Mouse (Mus musculus): ENCODE measurements at regions not wholly inside any gene's neighbourhood (a gene's known extent, or its start where the extent isn't known, plus 50 kb on each side); places are given as distances from the start of the nearest gene placed in this dataset.

GRCm38 (mm10) chr8:103441163-103441562, 655.7 kb upstream of the Cdh11 start:
- Histone ChIP-seq H3K27ac (0 out of 2 replicates have a peak overlapping the region, but pooled peaks have one; percentile 23), H3K36me3 (no peaks in the 10 kb centered on the region), H3K4me1 (replicated peaks) (peaks cover 14% of the 10 kb centered on the region), H3K9me3 (no peaks in the 10 kb centered on the region), H3K27me3 (ENCODE audit: insufficient read depth, poor library complexity, severe bottlenecking) (no peaks in the 10 kb centered on the region), H3K4me3 (no peak overlapping the region)
- 69% methylated on average over 5 of the region's 5 CpGs for WGBS
- no peak for DNase-seq (ENCODE audit: low spot score)

- Histone ChIP-seq H3K27ac (peak overlapping the region; percentile 68), H3K36me3 (no peaks in the 10 kb centered on the region), H3K4me3 (no peak overlapping the region), H3K27me3 (ENCODE audit: insufficient read depth, poor library complexity, severe bottlenecking) (no peaks in the 10 kb centered on the region), H3K9me3 (no peaks in the 10 kb centered on the region), H3K4me1 (replicated peaks) (peaks cover 14% of the 10 kb centered on the region)
- peak; percentile 29 for DNase-seq (ENCODE audit: low spot score)
- WGBS, result 9% methylated on average over 6 of the region's 6 CpGs
Measured at GRCm38 (mm10) chr8:103442420-103443125, 657.1 kb upstream of the Cdh11 start.

DNA sequence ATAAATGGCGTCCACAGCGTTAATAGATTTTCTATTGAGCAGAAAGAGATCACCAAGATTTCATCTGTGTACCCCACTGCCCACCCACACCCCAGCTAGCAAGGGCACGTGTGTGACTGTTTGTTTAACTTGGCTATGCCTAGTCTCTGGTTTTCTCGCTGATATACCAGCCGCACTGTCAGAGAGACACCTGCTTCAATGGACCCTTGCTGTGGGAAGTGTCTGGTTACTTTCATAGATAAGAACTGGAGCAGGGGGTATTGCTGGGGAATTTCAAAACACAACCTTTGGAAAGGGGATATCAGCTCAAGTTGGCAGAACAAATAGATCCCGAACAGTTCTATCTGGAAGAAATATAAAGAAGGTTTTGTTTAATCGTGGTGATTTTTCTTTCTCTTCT, 656.8 kb upstream of the Cdh5 start:
- no peak overlapping the region for H3K27ac ChIP-seq
- no peak for DNase-seq (ENCODE audit: low spot score)
- H3K4me3 ChIP-seq, result no peak overlapping the region
- peaks cover 5% of the 10 kb centered on the region; the same call in 1 of the 2 replicates for H3K27me3 ChIP-seq (ENCODE audit: insufficient read depth, poor library complexity, severe bottlenecking)
- H3K4me1 ChIP-seq (replicated peaks), result peaks cover 14% of the 10 kb centered on the region
- 68% methylated on average over 7 of the region's 7 CpGs for WGBS
- H3K9me3 ChIP-seq, result no peaks in the 10 kb centered on the region
- no peaks in the 10 kb centered on the region for H3K36me3 ChIP-seq

- Histone ChIP-seq H3K27me3 (ENCODE audit: insufficient read depth, poor library complexity, severe bottlenecking) (peaks cover 10% of the 10 kb centered on the region), H3K4me1 (replicated peaks) (peaks cover 14% of the 10 kb centered on the region), H3K9me3 (no peaks in the 10 kb centered on the region), H3K4me3 (no peak overlapping the region), H3K27ac (no peak overlapping the region), H3K36me3 (no peaks in the 10 kb centered on the region)
- DNase-seq (ENCODE audit: low spot score), result no peak
- 75% methylated on average over 2 of the region's 2 CpGs for WGBS
Measured at GRCm38 (mm10) chr8:103445378-103445777, 656.0 kb upstream of the Cdh5 start.

- Histone ChIP-seq H3K9me3 (no peaks in the 10 kb centered on the region), H3K27ac (no peak overlapping the region), H3K36me3 (no peaks in the 10 kb centered on the region), H3K27me3 (ENCODE audit: insufficient read depth, poor library complexity, severe bottlenecking) (peaks cover 15% of the 10 kb centered on the region), H3K4me1 (replicated peaks) (peaks cover 9% of the 10 kb centered on the region), H3K4me3 (no peak overlapping the region)
- DNase-seq (ENCODE audit: low spot score), result no peak
- 75% methylated on average over 5 of the region's 5 CpGs for WGBS
Measured at GRCm38 (mm10) chr8:103447916-103448315, 653.5 kb upstream of the Cdh5 start.

GRCm38 (mm10) chr8:103451381-103452018, 649.9 kb upstream of the Cdh5 start:
- no peak for DNase-seq (ENCODE audit: low spot score)
- Histone ChIP-seq H3K27ac (no peak overlapping the region), H3K36me3 (no peaks in the 10 kb centered on the region), H3K4me3 (no peak overlapping the region), H3K4me1 (replicated peaks) (peaks cover 4% of the 10 kb centered on the region; the same call in 1 of the 2 replicates), H3K27me3 (ENCODE audit: insufficient read depth, poor library complexity, severe bottlenecking) (peaks cover 15% of the 10 kb centered on the region), H3K9me3 (no peaks in the 10 kb centered on the region)
- 69% methylated on average over 5 of the region's 5 CpGs for WGBS

- H3K9me3 ChIP-seq, result 0 out of 2 replicates have a peak, but pooled peaks cover 2% of the 10 kb centered on the region
- no peak overlapping the region for H3K4me3 ChIP-seq
- no peaks in the 10 kb centered on the region for H3K36me3 ChIP-seq
- no peaks in the 10 kb centered on the region for H3K4me1 ChIP-seq (replicated peaks)
- H3K27me3 ChIP-seq (ENCODE audit: insufficient read depth, poor library complexity, severe bottlenecking), result no peaks in the 10 kb centered on the region; the same call in 1 of the 2 replicates
- no peak overlapping the region for H3K27ac ChIP-seq
- WGBS, result 82% methylated on average over 6 of the region's 6 CpGs
- DNase-seq (ENCODE audit: low spot score), result no peak
Measured at GRCm38 (mm10) chr8:103457176-103457575, 644.2 kb upstream of the Cdh5 start.

- Histone ChIP-seq H3K27me3 (ENCODE audit: insufficient read depth, poor library complexity, severe bottlenecking) (no peaks in the 10 kb centered on the region), H3K4me1 (replicated peaks) (peaks cover 20% of the 10 kb centered on the region), H3K27ac (peak overlapping the region; percentile 56), H3K4me3 (no peak overlapping the region), H3K36me3 (no peaks in the 10 kb centered on the region), H3K9me3 (0 out of 2 replicates have a peak, but pooled peaks cover 2% of the 10 kb centered on the region)
- DNase-seq (ENCODE audit: low spot score), result no peak
- 62% methylated on average over 4 of the region's 4 CpGs for WGBS
Measured at GRCm38 (mm10) chr8:103463557-103463956, 637.9 kb upstream of the Cdh5 start.

DNA sequence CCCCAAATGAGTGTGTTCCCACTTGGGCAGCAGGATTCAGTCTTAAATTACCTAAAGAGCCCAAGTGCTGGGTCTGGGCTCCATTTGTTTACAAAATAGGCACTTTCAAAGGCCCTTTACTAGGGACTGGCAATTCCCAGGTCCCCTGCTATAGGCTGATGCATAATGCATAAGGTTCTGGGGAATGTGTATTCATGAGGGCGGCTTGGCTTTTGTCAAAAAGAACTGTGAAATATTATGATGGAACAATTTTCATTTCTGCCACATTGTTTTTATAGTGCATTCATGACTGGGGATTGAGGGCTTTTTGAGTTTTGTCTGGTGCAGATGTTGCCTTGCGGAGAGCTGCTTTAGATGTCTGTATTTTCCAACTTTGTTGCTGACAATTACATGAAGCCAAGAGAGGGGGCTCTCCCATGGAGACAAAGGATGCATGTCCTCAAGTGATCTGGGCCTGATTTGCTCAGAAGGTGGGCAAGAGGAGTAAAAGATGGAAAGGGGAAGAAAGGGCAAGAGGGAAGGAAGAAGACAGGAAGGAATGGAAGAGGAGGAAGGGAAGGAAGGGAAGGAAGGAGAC, 636.6 kb upstream of the Cdh5 start:
- WGBS, result 62% methylated on average over 2 of the region's 2 CpGs
- Histone ChIP-seq H3K27me3 (ENCODE audit: insufficient read depth, poor library complexity, severe bottlenecking) (no peaks in the 10 kb centered on the region), H3K4me3 (no peak overlapping the region), H3K36me3 (no peaks in the 10 kb centered on the region), H3K27ac (peak overlapping the region; percentile 74), H3K4me1 (replicated peaks) (peaks cover 20% of the 10 kb centered on the region), H3K9me3 (0 out of 2 replicates have a peak, but pooled peaks cover 2% of the 10 kb centered on the region)
- no peak for DNase-seq (ENCODE audit: low spot score)

GRCm38 (mm10) chr8:103467536-103468160, 633.8 kb upstream of the Cdh5 start:
- no peak for DNase-seq (ENCODE audit: low spot score)
- Histone ChIP-seq H3K27me3 (ENCODE audit: insufficient read depth, poor library complexity, severe bottlenecking) (no peaks in the 10 kb centered on the region), H3K9me3 (no peaks in the 10 kb centered on the region), H3K36me3 (no peaks in the 10 kb centered on the region), H3K4me3 (no peak overlapping the region), H3K4me1 (replicated peaks) (peaks cover 20% of the 10 kb centered on the region), H3K27ac (no peak overlapping the region)
- WGBS, result 79% methylated on average over 6 of the region's 6 CpGs

DNA sequence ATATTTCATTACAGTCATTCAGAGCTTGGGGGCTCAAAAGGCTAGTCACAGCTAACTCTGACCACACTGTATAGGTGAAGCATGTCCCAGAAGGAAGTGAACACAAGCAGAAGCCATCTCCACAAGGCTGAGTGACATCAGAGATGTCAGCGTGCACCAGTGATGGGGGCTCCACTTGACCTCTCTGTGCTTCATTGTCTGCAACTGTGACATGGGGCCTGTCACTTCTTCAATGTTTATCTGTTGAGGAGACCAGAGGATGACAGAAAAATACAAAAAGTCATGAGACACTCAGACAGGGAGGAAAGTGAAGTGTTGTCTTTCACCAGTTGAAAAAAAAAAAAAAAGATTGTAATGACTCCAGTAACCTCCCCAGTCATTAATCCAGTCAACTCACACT, 632.4 kb upstream of the Cdh5 start:
- H3K4me3 ChIP-seq, result no peak overlapping the region
- peaks cover 15% of the 10 kb centered on the region for H3K4me1 ChIP-seq (replicated peaks)
- WGBS, result 80% methylated on average over 1 of the region's 1 CpGs
- DNase-seq (ENCODE audit: low spot score), result no peak
- H3K27me3 ChIP-seq (ENCODE audit: insufficient read depth, poor library complexity, severe bottlenecking), result no peaks in the 10 kb centered on the region
- H3K9me3 ChIP-seq, result no peaks in the 10 kb centered on the region
- H3K27ac ChIP-seq, result no peak overlapping the region
- no peaks in the 10 kb centered on the region for H3K36me3 ChIP-seq

GRCm38 (mm10) chr8:103470316-103470715, 631.1 kb upstream of the Cdh5 start:
- Histone ChIP-seq H3K27me3 (ENCODE audit: insufficient read depth, poor library complexity, severe bottlenecking) (no peaks in the 10 kb centered on the region), H3K4me1 (replicated peaks) (peaks cover 2% of the 10 kb centered on the region; the same call in 1 of the 2 replicates), H3K4me3 (no peak overlapping the region), H3K27ac (no peak overlapping the region), H3K9me3 (no peaks in the 10 kb centered on the region), H3K36me3 (no peaks in the 10 kb centered on the region)
- 76% methylated on average over 4 of the region's 4 CpGs for WGBS
- DNase-seq (ENCODE audit: low spot score), result no peak
